Mouse (Mus musculus): ENCODE data around the gene Reep6. TPM values are rescaled to one million over a fixed set of nuclear protein-coding genes. Genes with fewer than 3 reads are reported as not detected.

Reep6 gene
- polyA plus RNA-seq, 1 experiment from 2014 or later: 4.3 TPM

- Histone ChIP-seq H3K27me3 (no peaks in the 10 kb centered on the region; the same call in none of the 2 replicates), H3K4me2 (replicated peaks) (peak overlapping the region; percentile 1; the same call in 1 of the 2 replicates), H3K9ac (replicated peaks) (no peak overlapping the region; the same call in 1 of the 2 replicates), H3K36me3 (peaks cover 19% of the 10 kb centered on the region), H3K4me3 (no peak overlapping the region), H3K27ac (replicated peaks) (peak overlapping the region; percentile 98; the same call in 1 of the 2 replicates), H3K9me3 (no peaks in the 10 kb centered on the region), H3K4me1 (peaks cover 71% of the 10 kb centered on the region)
- ATAC-seq (ENCODE audit: low FRiP score, low read depth): no peak
- 52% methylated on average over 7 of the region's 7 CpGs for WGBS
Observed at GRCm38 (mm10) chr10:80294788-80295303, 34.9 kb upstream of the Reep6 start.

GRCm38 (mm10) chr10:80295618-80296425 lies 33.9 kb upstream of the Reep6 start, which contains the start of gene Apc2:
Apc2 (plus strand) TSS chr10:80295977.
- H3K4me3 ChIP-seq: peak within 1 kb of the TSS; percentile 43
- peaks cover 80% of the 10 kb centered on the region for H3K4me1 ChIP-seq
- no peaks in the 10 kb centered on the region; the same call in none of the 2 replicates for H3K27me3 ChIP-seq
- H3K9ac ChIP-seq (replicated peaks): peak within 1 kb of the TSS; percentile 49
- peak within 1 kb of the TSS; percentile 79 for H3K4me2 ChIP-seq (replicated peaks)
- H3K27ac ChIP-seq (replicated peaks): peak within 1 kb of the TSS; percentile 98
- no peaks in the 10 kb centered on the region for H3K9me3 ChIP-seq
- 1% methylated on average over 26 of the region's 26 CpGs for WGBS
- peaks cover 19% of the 10 kb centered on the region for H3K36me3 ChIP-seq
- ATAC-seq (ENCODE audit: low FRiP score, low read depth): peak; percentile 48

GRCm38 (mm10) chr10:80296824-80297223 lies 32.9 kb upstream of the Reep6 start:
- peaks cover 19% of the 10 kb centered on the region for H3K36me3 ChIP-seq
- peaks cover 86% of the 10 kb centered on the region for H3K4me1 ChIP-seq
- peak overlapping the region; percentile 49 for H3K9ac ChIP-seq (replicated peaks)
- WGBS: 74% methylated on average over 5 of the region's 5 CpGs
- H3K27ac ChIP-seq (replicated peaks): peak overlapping the region; percentile 98
- ATAC-seq (ENCODE audit: low FRiP score, low read depth): no peak
- H3K9me3 ChIP-seq: no peaks in the 10 kb centered on the region
- H3K4me2 ChIP-seq (replicated peaks): peak overlapping the region; percentile 79
- H3K27me3 ChIP-seq: no peaks in the 10 kb centered on the region; the same call in none of the 2 replicates
- H3K4me3 ChIP-seq: peak overlapping the region; percentile 43

GRCm38 (mm10) chr10:80297526-80298133 lies 32.1 kb upstream of the Reep6 start:
- no peaks in the 10 kb centered on the region; the same call in none of the 2 replicates for H3K27me3 ChIP-seq
- H3K9me3 ChIP-seq: no peaks in the 10 kb centered on the region
- peaks cover 91% of the 10 kb centered on the region for H3K4me1 ChIP-seq
- H3K4me2 ChIP-seq (replicated peaks): peak overlapping the region; percentile 79
- peak overlapping the region; percentile 98 for H3K27ac ChIP-seq (replicated peaks)
- H3K9ac ChIP-seq (replicated peaks): peak overlapping the region; percentile 98
- ATAC-seq (ENCODE audit: low FRiP score, low read depth): no peak
- H3K36me3 ChIP-seq: peaks cover 28% of the 10 kb centered on the region
- 0 out of 2 replicates have a peak overlapping the region, but pooled peaks have one; percentile 43 for H3K4me3 ChIP-seq
- 76% methylated on average over 8 of the region's 8 CpGs for WGBS

- H3K4me3 ChIP-seq: peak overlapping the region; percentile 78
- H3K27me3 ChIP-seq: no peaks in the 10 kb centered on the region; the same call in none of the 2 replicates
- 3% methylated on average over 26 of the region's 26 CpGs for WGBS
- peaks cover 31% of the 10 kb centered on the region for H3K36me3 ChIP-seq
- peak overlapping the region; percentile 98 for H3K27ac ChIP-seq (replicated peaks)
- peak; percentile 80 for ATAC-seq (ENCODE audit: low FRiP score, low read depth)
- H3K9ac ChIP-seq (replicated peaks): peak overlapping the region; percentile 98
- peaks cover 88% of the 10 kb centered on the region for H3K4me1 ChIP-seq
- H3K9me3 ChIP-seq: no peaks in the 10 kb centered on the region
- peak overlapping the region; percentile 79 for H3K4me2 ChIP-seq (replicated peaks)
Observed at GRCm38 (mm10) chr10:80298571-80299281, 31.0 kb upstream of the Reep6 start.

- no peak; the same call in 1 of the 2 replicates for ATAC-seq (ENCODE audit: low FRiP score, low read depth)
- peak overlapping the region; percentile 98 for H3K9ac ChIP-seq (replicated peaks)
- H3K27me3 ChIP-seq: no peaks in the 10 kb centered on the region; the same call in none of the 2 replicates
- peak overlapping the region; percentile 98 for H3K27ac ChIP-seq (replicated peaks)
- H3K4me2 ChIP-seq (replicated peaks): peak overlapping the region; percentile 79
- peak overlapping the region; percentile 78 for H3K4me3 ChIP-seq
- peaks cover 83% of the 10 kb centered on the region for H3K4me1 ChIP-seq
- 3% methylated on average over 15 of the region's 15 CpGs for WGBS
- peaks cover 31% of the 10 kb centered on the region for H3K36me3 ChIP-seq
- H3K9me3 ChIP-seq: no peaks in the 10 kb centered on the region
Observed at GRCm38 (mm10) chr10:80299301-80299700, 30.5 kb upstream of the Reep6 start.

GRCm38 (mm10) chr10:80299824-80300223 lies 29.9 kb upstream of the Reep6 start:
- H3K27me3 ChIP-seq: no peaks in the 10 kb centered on the region; the same call in none of the 2 replicates
- H3K4me3 ChIP-seq: peak overlapping the region; percentile 78
- no peak for ATAC-seq (ENCODE audit: low FRiP score, low read depth)
- peak overlapping the region; percentile 98 for H3K9ac ChIP-seq (replicated peaks)
- peak overlapping the region; percentile 98 for H3K27ac ChIP-seq (replicated peaks)
- H3K4me2 ChIP-seq (replicated peaks): peak overlapping the region; percentile 79
- H3K36me3 ChIP-seq: peaks cover 31% of the 10 kb centered on the region
- peaks cover 83% of the 10 kb centered on the region for H3K4me1 ChIP-seq
- 51% methylated on average over 10 of the region's 10 CpGs for WGBS
- H3K9me3 ChIP-seq: no peaks in the 10 kb centered on the region

GRCm38 (mm10) chr10:80300672-80301181 lies 29.0 kb upstream of the Reep6 start:
- Histone ChIP-seq H3K9ac (replicated peaks) (peak overlapping the region; percentile 98), H3K27ac (replicated peaks) (peak overlapping the region; percentile 98), H3K27me3 (no peaks in the 10 kb centered on the region; the same call in none of the 2 replicates), H3K4me2 (replicated peaks) (peak overlapping the region; percentile 79), H3K9me3 (no peaks in the 10 kb centered on the region), H3K4me1 (peaks cover 75% of the 10 kb centered on the region), H3K4me3 (peak overlapping the region; percentile 78), H3K36me3 (peaks cover 36% of the 10 kb centered on the region)
- 8% methylated on average over 11 of the region's 11 CpGs for WGBS
- ATAC-seq (ENCODE audit: low FRiP score, low read depth): peak; percentile 70

- Histone ChIP-seq H3K4me2 (replicated peaks) (peak overlapping the region; percentile 79), H3K27me3 (no peaks in the 10 kb centered on the region; the same call in none of the 2 replicates), H3K36me3 (peaks cover 44% of the 10 kb centered on the region), H3K9me3 (no peaks in the 10 kb centered on the region), H3K9ac (replicated peaks) (peak overlapping the region; percentile 78), H3K4me3 (peak overlapping the region; percentile 78), H3K27ac (replicated peaks) (peak overlapping the region; percentile 98), H3K4me1 (peaks cover 69% of the 10 kb centered on the region)
- WGBS: 67% methylated on average over 9 of the region's 10 CpGs
- no peak; the same call in 1 of the 2 replicates for ATAC-seq (ENCODE audit: low FRiP score, low read depth)
Observed at GRCm38 (mm10) chr10:80301256-80302081, 28.3 kb upstream of the Reep6 start.

- peak overlapping the region; percentile 32; the same call in 1 of the 2 replicates for H3K27ac ChIP-seq (replicated peaks)
- H3K9ac ChIP-seq (replicated peaks): peak overlapping the region; percentile 78
- no peak for ATAC-seq (ENCODE audit: low FRiP score, low read depth)
- WGBS: 51% methylated on average over 5 of the region's 5 CpGs
- H3K36me3 ChIP-seq: peaks cover 49% of the 10 kb centered on the region
- H3K27me3 ChIP-seq: no peaks in the 10 kb centered on the region; the same call in 1 of the 2 replicates
- peaks cover 64% of the 10 kb centered on the region for H3K4me1 ChIP-seq
- peak overlapping the region; percentile 78 for H3K4me3 ChIP-seq
- H3K4me2 ChIP-seq (replicated peaks): peak overlapping the region; percentile 79
- H3K9me3 ChIP-seq: no peaks in the 10 kb centered on the region
Observed at GRCm38 (mm10) chr10:80302082-80302355, 27.7 kb upstream of the Reep6 start.

Measured in midbrain, embryonic 12.5 days (tissue).